Mouse (Mus musculus): ENCODE data around the gene Crtam. TPM values are rescaled to one million over a fixed set of nuclear protein-coding genes. Genes with fewer than 3 reads are reported as not detected.

The Crtam gene
- total RNA-seq, 1 experiment from 2014 or later = not detected

DNA sequence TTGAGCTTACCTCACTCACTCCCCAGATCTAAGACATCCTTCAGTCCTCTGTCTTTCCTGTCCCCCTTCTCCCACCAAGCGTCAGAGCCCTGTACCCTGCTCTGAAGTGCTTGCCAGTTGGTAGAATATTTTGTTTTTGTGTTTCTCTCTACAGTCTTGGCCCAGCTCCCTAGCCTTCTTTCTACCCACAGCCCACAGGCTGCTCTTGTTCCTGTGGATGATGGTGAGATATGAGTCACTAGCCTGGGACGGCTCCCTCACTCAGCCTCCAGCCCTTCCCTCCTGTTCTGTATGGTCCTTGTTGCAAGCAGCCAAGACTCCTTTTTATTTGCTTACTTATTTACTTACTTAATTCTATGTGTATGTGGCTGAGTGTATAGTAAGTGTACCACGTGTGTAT lies 16.1 kb upstream of the Crtam start:
- no peak for ATAC-seq (replicated peaks in 1 of 2; ENCODE audit: insufficient read depth in 1 of 2, low FRiP score in 2 of 2, low TSS enrichment in 1 of 2, low read depth in 1 of 2, poor library complexity in 2 of 2, severe bottlenecking in 2 of 2)

DNA sequence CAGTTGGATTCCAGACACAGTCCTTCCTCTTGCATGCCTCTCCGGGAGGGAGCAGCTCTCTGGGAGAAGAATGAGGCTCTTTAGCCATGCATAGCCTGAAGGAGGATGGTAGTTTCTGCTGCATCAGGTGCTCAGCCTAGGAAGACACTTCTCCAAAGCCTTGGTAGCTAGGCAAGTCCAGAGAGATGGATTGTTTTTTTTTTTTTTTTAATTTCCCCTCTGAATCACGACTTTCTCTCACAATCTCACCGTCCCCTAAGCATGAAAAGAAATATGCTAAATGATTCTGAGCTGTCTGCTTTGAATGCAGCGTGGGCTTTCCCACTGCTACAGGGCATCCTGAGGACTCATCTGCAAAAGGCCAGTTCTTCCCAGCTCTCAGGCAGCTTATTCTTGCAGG lies 10.1 kb upstream of the Crtam start:
- no peak for ATAC-seq (replicated peaks in 1 of 2; ENCODE audit: insufficient read depth in 1 of 2, low FRiP score in 2 of 2, low TSS enrichment in 1 of 2, low read depth in 1 of 2, poor library complexity in 2 of 2, severe bottlenecking in 2 of 2)

DNA sequence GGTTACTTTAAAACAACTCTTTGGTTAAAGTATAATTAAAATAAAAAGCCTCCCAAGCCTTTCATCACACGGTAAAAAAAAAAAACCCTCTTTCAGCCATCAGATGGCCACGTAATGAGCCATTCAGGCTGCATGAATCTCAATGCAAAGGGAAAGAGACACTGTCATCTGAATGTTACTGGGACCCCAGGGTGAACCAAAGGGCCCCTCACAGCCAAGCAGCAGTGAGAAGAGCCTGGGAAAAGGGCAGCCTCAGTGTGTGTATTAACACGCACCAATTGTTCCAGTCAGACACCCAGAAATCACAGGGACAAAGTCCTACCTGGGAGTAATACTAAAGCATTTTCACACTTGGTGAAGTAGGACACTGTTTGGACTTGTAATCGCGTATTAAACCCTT lies 8.0 kb upstream of the Crtam start:
- ATAC-seq (replicated peaks in 1 of 2; ENCODE audit: insufficient read depth in 1 of 2, low FRiP score in 2 of 2, low TSS enrichment in 1 of 2, low read depth in 1 of 2, poor library complexity in 2 of 2, severe bottlenecking in 2 of 2) = no peak

DNA sequence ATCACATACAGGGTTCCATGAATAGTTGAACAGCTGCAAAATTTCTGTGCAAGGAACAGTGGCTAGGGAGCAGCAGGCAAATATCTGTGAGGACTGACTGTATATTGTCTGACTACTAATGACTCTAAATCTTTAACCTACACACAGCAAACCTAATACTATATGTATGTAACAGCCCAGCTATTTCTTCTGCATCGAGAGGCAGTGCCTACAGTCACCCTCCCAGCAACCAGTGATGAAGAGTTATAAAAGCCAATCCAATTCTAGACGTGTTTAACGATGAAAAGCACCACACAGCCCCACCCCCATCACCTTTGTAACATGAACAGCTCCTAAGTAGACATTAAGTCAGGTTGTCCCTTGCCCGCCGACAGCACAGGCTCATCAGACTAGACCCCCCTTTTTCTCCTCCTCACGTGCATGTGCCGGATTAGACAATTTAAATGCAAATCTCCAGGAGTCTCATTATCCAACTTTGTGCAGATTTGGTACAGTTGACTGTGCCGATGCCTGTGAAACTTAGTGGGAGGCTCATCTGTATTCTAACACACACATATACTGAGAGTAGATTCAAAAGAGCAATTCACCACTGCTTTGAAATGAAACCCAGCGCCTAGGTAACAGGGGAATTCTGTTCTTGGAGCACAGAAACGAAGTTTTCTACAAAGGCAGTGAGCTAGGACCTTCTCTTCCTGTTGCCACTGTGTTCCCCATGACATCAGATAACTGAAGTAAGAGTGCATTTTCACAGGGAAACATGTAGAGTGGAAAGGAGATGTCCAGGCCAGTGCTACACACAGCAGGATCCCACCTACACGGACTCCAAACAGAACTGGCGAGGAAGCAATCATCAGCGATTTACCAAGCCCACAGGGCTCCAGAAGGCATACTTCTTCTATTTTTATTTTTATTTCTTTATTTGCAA lies 7.3 kb upstream of the Crtam start:
- no peak for ATAC-seq (replicated peaks in 1 of 2; ENCODE audit: insufficient read depth in 1 of 2, low FRiP score in 2 of 2, low TSS enrichment in 1 of 2, low read depth in 1 of 2, poor library complexity in 2 of 2, severe bottlenecking in 2 of 2)

DNA sequence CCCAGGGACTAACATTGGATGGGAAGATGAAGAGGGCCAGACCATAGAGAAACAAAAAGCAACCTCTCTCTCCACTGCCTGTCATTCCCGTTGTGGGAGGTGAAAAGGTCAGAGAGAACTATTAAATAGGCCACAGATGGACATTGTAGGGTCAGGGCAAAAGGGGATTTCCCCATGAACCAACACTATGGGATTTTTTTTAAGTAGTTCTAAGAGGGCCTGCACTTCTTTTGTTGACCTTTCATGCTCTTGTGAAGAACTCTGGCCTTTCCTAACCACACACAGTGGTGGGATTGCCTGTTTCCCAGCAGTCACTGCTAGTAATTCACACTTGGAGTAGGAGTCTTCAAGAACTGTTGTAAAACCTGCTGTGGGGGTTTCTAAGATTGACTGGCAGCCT lies 3.4 kb upstream of the Crtam start:
- ATAC-seq (replicated peaks in 1 of 2; ENCODE audit: insufficient read depth in 1 of 2, low FRiP score in 2 of 2, low TSS enrichment in 1 of 2, low read depth in 1 of 2, poor library complexity in 2 of 2, severe bottlenecking in 2 of 2) = no peak

DNA sequence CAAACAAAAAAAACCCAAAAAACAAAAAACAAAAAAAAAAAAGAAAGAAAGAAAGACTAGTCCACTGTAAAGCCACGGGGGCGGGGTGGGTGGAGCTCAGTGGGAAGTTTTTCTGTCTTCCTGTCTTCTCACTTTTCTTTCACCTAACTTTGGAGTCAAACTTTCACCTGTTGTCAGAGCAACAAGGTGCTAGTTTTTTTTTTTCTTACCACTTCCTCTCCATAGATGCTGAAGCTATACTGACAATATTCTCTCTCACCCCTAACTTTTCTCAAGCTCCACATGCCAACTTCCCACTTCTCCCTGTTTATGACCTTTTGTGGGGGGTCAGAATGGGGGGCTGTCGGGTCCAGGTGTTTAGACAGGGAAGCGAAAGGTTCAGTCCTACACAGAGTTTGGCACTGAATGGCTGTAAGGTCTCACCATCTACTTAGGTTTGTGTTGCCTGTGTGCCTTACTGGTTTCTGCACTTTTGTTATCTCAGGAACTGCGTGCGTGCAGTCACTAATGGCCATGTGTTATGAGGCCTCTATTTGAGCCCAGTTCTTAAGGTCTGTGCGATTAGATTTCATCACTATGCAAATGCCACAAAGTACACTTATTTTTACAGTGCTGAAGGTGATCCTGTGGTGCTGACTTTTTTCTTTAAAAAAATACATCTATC lies 7.2 kb downstream of the Crtam start:
- ATAC-seq (replicated peaks in 1 of 2; ENCODE audit: insufficient read depth in 1 of 2, low FRiP score in 2 of 2, low TSS enrichment in 1 of 2, low read depth in 1 of 2, poor library complexity in 2 of 2, severe bottlenecking in 2 of 2) = no peak

DNA sequence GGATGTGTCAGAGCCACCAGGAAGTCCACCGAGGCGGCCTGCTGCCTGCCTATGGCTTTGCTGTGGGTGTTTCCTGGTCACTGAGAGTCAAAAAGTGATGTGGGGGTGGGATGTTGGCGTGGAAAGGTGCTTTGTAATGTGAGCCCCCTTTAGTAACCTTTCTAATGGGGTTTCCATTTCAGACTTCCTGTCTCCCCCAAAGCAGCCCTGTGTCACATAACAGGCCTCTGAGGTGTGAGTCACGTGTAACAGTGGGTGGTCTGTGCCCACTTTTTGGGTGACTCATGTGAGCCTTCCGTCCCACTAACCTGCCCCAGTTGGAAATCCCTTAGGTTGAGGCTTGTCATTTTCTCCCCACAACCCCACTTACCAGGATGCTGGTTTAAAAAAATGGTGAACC lies 10.4 kb downstream of the Crtam start:
- no peak for ATAC-seq (replicated peaks in 1 of 2; ENCODE audit: insufficient read depth in 1 of 2, low FRiP score in 2 of 2, low TSS enrichment in 1 of 2, low read depth in 1 of 2, poor library complexity in 2 of 2, severe bottlenecking in 2 of 2)

DNA sequence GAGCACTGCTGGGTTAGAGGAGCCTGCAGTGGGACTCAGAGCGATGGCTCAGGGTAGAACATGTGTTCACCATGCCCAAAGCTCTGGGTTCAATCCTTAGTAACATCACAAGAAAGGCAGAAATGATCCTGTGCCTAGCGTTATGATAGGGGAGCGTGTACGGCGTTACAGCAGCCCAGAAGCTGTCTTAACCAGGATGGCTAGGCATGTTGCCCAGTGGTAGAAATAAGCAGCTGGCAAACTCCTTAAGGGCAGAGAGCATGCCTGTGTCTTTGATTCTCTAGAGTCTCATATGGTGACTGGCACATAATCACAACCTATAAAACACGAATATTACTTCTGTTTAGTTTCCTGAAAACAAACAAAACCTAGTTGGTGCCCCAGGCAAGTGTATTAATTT lies 12.9 kb downstream of the Crtam start:
- ATAC-seq (replicated peaks in 1 of 2; ENCODE audit: insufficient read depth in 1 of 2, low FRiP score in 2 of 2, low TSS enrichment in 1 of 2, low read depth in 1 of 2, poor library complexity in 2 of 2, severe bottlenecking in 2 of 2) = no peak

DNA sequence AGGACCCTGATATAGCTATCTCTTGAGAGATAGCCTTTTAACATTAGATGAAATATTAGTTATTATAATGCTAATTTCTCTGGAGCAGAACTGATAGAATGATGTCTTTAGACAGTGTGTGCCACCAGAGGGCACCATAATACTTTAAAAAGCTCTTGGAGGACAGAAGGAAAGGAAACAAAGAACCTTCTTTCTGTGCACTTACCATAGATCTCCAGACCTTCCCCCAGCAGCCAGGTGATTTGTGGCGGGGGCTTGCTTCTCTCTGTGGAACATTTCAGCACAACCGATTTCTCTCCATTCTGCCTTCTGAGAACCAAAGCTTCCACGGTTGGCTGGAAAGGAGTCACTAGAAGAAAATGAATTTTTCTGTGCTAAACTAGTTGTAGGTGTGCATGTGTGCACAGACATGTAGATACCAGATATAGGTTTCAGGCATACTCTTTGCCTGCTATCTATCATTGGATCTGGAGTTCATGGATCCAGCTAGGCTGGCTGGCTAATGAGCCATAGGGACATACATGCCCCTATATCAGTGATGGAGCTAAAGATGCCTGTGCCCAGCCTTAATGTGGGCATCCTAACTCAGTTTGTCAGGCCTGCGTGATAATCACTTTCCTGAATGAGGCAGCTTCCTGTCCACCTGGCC lies 14.4 kb downstream of the Crtam start:
- ATAC-seq (replicated peaks in 1 of 2; ENCODE audit: insufficient read depth in 1 of 2, low FRiP score in 2 of 2, low TSS enrichment in 1 of 2, low read depth in 1 of 2, poor library complexity in 2 of 2, severe bottlenecking in 2 of 2) = peak; percentile 53 to 62; a peak in 1 of 4 replicates

DNA sequence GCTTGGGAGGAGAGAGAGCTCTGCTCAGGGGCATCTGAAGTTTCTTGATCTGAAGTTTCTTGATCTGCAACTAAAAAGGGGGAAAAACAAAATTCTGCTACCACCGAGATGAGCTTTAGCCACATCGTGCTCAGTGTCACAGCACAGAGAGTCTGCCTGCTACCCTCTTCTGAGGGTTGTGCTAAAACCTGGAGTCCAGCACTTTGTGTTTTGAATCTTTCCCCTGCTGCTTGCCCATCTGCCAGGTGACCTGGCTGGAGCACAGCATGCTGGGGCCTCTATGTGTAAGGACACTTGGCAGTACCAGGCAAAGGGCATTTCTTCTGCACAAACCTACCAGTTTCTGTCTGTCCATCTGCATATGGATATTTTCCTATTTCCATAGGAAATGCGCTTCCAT lies 20.1 kb downstream of the Crtam start:
- no peak for ATAC-seq (replicated peaks in 1 of 2; ENCODE audit: insufficient read depth in 1 of 2, low FRiP score in 2 of 2, low TSS enrichment in 1 of 2, low read depth in 1 of 2, poor library complexity in 2 of 2, severe bottlenecking in 2 of 2)

DNA sequence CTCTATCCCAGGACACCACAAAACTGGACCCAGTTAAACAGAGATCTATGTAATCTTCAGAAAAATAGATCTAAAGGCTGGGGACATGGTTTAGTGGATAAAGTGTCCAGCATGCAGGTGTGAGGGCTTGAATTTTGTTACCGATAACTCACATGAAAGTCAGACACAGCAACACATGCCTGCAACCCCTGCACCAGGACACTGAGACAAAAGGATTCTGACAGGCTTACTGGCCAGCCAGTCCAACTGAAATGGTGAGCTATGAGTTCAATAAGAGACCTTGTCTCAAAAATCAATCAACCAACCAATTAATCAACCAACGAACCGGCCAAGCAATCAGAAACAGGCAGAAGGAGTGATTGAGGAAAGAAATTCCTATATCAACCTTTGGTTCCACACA lies 20.7 kb downstream of the Crtam start:
- no peak for ATAC-seq (replicated peaks in 1 of 2; ENCODE audit: insufficient read depth in 1 of 2, low FRiP score in 2 of 2, low TSS enrichment in 1 of 2, low read depth in 1 of 2, poor library complexity in 2 of 2, severe bottlenecking in 2 of 2)

DNA sequence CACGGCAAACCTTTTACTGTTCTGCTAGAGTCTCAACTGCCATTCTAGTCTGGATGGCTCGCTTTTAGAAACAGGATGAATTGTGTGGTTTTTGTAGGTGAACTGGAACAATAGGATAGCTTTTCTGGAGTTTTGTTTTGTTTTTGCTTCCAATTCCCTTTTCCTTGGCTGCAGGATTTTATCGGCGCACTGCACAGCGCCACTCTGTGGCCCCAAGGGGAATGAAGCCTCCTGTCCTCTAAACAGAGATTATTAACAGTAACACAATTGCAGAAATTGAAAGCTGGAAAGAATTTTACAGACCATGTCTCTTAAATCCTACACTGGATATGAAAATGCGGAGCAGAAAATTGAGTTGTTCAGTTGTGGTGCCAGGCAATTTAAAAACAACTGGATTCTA lies 21.9 kb downstream of the Crtam start:
- no peak for ATAC-seq (replicated peaks in 1 of 2; ENCODE audit: insufficient read depth in 1 of 2, low FRiP score in 2 of 2, low TSS enrichment in 1 of 2, low read depth in 1 of 2, poor library complexity in 2 of 2, severe bottlenecking in 2 of 2)

DNA sequence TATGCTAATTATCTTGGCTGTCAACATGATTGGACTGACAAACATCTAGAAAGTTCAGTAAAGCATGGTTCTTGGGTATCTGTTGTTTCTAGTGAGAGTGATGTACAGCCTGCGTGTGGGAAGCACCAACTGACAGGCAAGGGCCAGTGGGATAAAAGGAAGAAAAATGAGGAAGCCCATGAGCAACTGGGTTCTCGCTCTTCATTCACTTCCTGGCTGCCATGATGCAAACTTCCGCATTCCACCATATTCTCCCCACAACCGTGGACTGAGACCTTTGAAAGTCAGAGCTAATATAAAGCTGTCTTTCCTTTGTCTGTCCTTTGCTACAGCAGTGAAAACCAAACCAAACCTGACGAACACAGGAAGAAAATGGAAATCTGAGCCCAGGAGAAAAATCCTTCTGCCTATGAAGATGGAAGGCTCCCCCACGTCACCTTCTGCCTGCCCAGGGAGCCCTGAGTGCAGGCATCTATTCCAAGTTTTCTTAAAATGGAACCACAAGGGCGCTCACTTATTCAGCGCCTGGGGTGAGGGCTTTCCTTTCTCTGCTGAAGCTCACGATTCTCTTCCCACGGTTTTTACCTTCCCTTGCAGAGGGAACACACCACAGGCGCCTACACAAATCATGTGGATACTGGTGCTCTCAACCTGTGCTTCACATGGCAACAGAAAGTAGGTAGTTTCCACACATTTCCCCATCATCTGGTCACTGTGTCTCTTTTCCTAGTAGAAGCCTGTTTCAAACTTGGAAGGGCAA lies 30.2 kb downstream of the Crtam start:
- ATAC-seq (replicated peaks in 1 of 2; ENCODE audit: insufficient read depth in 1 of 2, low FRiP score in 2 of 2, low TSS enrichment in 1 of 2, low read depth in 1 of 2, poor library complexity in 2 of 2, severe bottlenecking in 2 of 2) = peak in 1 of 2 experiments; percentile 45; a peak in 1 of 4 replicates

DNA sequence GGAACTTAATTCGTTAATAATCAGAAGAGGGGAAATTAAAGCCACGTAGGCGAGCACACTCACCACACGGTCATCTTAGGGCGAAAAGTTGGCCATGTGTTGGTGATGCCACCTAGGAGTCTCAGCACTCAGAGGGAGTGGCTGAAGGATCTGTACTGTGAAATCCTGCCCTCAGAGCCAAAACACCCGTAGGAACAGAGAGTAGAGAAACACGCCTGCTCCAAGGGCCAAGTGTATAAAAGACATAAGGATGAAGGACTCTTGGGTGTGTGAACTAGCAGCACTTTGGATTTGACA lies 40.1 kb downstream of the Crtam start:
- ATAC-seq (replicated peaks in 1 of 2; ENCODE audit: insufficient read depth in 1 of 2, low FRiP score in 2 of 2, low TSS enrichment in 1 of 2, low read depth in 1 of 2, poor library complexity in 2 of 2, severe bottlenecking in 2 of 2) = no peak

DNA sequence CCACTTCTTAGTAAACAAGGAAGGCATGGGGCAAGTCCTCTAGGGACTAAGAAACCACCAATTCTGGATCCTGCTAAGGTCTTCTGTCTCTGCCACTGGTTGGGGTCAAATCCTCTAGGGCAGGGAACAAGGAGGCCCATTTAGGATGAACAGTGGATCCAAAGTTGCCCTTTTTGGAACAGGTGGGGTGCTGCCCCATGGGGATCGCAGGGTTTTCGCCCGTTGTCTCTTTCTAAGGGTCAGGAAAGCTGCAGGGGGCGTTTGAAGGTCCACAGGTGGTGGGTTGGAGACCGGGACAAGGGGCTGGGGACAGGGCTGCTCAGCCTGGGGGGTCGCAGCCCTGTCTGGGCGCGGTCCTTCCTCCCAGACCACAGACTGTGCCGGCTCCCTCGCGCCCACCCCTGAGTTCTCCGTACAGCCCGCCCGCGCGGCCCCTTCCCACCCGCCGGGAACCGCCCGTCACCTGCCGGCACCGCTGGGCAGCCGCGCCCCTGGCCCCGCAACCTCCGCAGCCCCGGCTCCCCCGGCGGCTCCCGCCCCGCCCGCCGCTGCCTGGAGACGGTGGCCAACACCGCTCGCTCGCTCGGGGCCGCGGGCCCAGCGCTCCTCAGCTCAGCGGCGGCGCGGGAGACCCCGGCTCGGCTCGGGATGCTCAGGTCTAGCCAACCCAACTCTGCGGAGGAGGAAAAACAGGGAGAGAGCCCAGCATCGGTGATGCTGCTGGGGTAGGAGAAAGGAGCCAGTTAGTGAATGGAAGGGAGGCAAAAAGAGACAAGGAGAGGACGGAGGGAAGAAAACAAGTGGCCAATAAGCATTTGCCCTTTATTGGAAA lies 40.6 kb downstream of the Crtam start, which contains the start of gene Jhy:
Gene Jhy (minus strand): TSS at position 533 of the 832 bp plus-strand sequence.
- no peak for ATAC-seq (replicated peaks in 1 of 2; ENCODE audit: insufficient read depth in 1 of 2, low FRiP score in 2 of 2, low TSS enrichment in 1 of 2, low read depth in 1 of 2, poor library complexity in 2 of 2, severe bottlenecking in 2 of 2)

DNA sequence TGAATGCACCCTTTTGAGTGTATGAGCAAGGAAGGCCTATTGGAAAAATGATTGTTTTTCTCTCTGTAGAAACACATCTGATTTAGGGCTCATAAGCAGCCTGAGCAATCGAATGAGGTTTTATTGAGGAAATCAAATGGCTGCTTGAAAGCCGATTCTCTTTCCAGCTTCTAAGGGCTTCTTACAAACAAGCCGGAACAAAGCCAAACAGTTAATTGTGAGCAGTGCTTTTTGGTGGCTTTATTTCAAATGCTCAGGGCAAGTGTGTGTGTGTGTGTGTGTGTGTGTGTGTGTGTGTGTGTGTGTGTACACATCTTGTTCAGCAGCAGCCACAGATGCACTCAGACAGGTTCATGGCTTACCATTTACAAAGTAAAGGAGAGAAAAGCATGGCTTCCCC lies 43.0 kb downstream of the Crtam start:
- ATAC-seq (replicated peaks in 1 of 2; ENCODE audit: insufficient read depth in 1 of 2, low FRiP score in 2 of 2, low TSS enrichment in 1 of 2, low read depth in 1 of 2, poor library complexity in 2 of 2, severe bottlenecking in 2 of 2) = no peak

DNA sequence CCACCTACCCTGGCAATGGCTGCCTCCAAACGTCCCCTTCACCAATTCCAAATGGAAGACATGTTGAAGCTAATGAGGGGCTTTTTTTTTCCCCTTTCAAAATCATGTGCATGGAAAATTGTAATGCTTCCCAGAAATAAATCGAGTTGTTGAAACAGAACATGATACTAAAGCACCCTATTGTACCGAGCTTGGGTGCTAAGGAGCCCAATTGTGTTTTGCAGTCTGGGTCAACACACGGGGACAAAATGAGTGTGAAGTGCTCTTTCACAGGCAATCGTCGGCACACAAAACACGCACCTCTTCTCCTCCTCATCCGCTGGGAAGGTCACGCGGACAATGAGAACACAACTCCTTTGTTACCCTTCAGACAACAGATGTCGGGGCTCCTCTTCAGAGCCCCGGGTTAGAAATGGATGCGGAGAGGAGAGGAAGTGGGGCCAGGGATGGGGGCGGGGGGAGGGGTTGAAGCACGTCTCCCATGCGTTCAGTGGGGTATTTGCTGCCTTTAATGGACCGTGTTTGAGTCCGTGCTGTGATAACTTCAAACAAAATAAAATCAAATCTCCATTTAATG lies 55.3 kb downstream of the Crtam start:
- ATAC-seq (replicated peaks in 1 of 2; ENCODE audit: insufficient read depth in 1 of 2, low FRiP score in 2 of 2, low TSS enrichment in 1 of 2, low read depth in 1 of 2, poor library complexity in 2 of 2, severe bottlenecking in 2 of 2) = no peak

All from hematopoietic stem cell, adult 5-6 weeks (primary cell).